ENCODE assay signal across 8 mouse cellular contexts in the genomic region with DNA sequence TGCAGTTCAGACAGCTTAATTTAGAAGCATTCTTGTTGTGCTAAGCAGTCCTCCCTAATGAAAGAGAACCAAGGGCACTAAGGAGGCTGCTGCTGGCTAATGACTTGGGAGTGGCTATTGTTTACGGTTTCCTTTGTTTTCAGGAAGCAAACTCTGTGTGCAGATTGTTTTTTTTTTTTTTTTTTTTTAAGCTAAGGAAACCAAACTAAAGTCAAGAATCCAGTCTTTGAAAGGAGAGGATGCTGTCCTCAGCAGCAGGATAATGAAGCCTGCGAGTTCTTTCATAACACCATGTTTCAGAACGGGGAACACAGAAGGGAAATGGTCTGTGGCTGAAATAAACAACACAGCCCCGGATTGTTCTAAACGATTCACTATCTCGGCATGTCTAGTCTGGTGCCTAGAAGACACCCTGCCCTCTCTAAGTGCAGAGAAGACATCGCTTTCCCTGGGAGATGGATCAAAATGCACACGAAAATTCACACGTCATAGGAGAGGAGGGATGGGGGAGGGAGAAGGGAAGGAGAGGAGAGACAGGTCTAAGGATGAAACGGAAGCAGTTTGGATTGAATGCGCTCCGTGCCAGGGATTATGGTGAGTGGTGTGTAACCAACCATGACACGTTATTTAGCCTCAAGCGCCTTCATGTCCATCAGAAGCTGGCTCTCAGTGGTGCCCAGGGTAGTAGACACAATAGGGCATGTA.
DNase-seq lines count a peak whose midpoint lies in the region; ATAC-seq lines count a peak whose summit lies in the region.

No protein-coding gene starts in this region.

- H3K4me1 ChIP-seq in embryonic facial prominence, embryonic 11.5 days (ENCODE audit: control insufficient read depth, insufficient read depth, low read length) = no peaks in the 10 kb centered on the region
- 0 out of 2 replicates have a peak, but pooled peaks cover 3% of the 10 kb centered on the region for H3K4me1 ChIP-seq in intestine, embryonic 15.5 days (replicated peaks)

- H3K36me3 ChIP-seq in embryonic facial prominence, embryonic 11.5 days (replicated peaks; ENCODE audit: control insufficient read depth, insufficient read depth, low read depth, low read length) = no peaks in the 10 kb centered on the region
- no peaks in the 10 kb centered on the region for H3K36me3 ChIP-seq in intestine, embryonic 15.5 days

- H3K27ac ChIP-seq in embryonic facial prominence, embryonic 11.5 days (replicated peaks; ENCODE audit: low read depth, low read length) = no peak overlapping the region
- H3K27ac ChIP-seq in intestine, embryonic 15.5 days = no peak overlapping the region

- H3K9me3 ChIP-seq in embryonic facial prominence, embryonic 11.5 days (replicated peaks; ENCODE audit: control insufficient read depth, low read length) = no peaks in the 10 kb centered on the region
- no peaks in the 10 kb centered on the region for H3K9me3 ChIP-seq in intestine, embryonic 15.5 days

- WGBS in embryonic facial prominence, embryonic 11.5 days = 18% methylated on average over 14 of the region's 14 CpGs
- WGBS in intestine, embryonic 15.5 days = 25% methylated on average over 14 of the region's 14 CpGs

- no peak overlapping the region for H3K9ac ChIP-seq in embryonic facial prominence, embryonic 11.5 days (replicated peaks; ENCODE audit: low read length)
- H3K9ac ChIP-seq in intestine, embryonic 15.5 days = no peak overlapping the region

- peak; percentile 21 to 36 for DNase-seq in right cerebral cortex, adult 2 months (ENCODE audit: low spot score in 2 of 2)
- DNase-seq in right cerebral cortex, postnatal 25 days = no peak
- DNase-seq in embryonic facial prominence, embryonic 11.5 days (ENCODE audit: low spot score) = no peak
- DNase-seq in lung, postnatal 14 days = peak; percentile 17
- DNase-seq in urinary bladder, adult 2 months (ENCODE audit: low spot score) = no peak
- DNase-seq in T-cell, adult 2 months (ENCODE audit: low spot score) = no peak
- DNase-seq in spleen, postnatal 10 days (ENCODE audit: low spot score in 2 of 2) = no peak

- no peaks in the 10 kb centered on the region for H3K27me3 ChIP-seq in embryonic facial prominence, embryonic 11.5 days (ENCODE audit: control insufficient read depth, insufficient read depth, low read length)
- H3K27me3 ChIP-seq in intestine, embryonic 15.5 days (replicated peaks) = no peaks in the 10 kb centered on the region

- no peak overlapping the region for H3K4me3 ChIP-seq in embryonic facial prominence, embryonic 11.5 days (ENCODE audit: low read depth, low read length)
- no peak overlapping the region for H3K4me3 ChIP-seq in intestine, embryonic 15.5 days (replicated peaks)

- no peak for ATAC-seq in embryonic facial prominence, embryonic 11.5 days (replicated peaks; ENCODE audit: insufficient number of reproducible peaks, low FRiP score, low TSS enrichment, low read depth)
- no peak for ATAC-seq in intestine, embryonic 15.5 days

- peak overlapping the region; percentile 11; the same call in 1 of the 2 replicates for H3K4me2 ChIP-seq in embryonic facial prominence, embryonic 11.5 days (ENCODE audit: low read depth, low read length)
- H3K4me2 ChIP-seq in intestine, embryonic 15.5 days (replicated peaks) = peak overlapping the region; percentile 43

Comparison
In these comparisons a context has a peak if more than half of its experiments do, and no peak if none do; other contexts are left out.
1. DNase-seq: peak in right cerebral cortex, adult 2 months (2 of 2) and lung, postnatal 14 days (single experiment); none in right cerebral cortex, postnatal 25 days (single experiment), embryonic facial prominence, embryonic 11.5 days (single experiment), urinary bladder, adult 2 months (single experiment), T-cell, adult 2 months (single experiment) and spleen, postnatal 10 days (0 of 2).